Mouse (Mus musculus) heart, embryonic 10.5 days (tissue): ENCODE data around the gene Gpr33. TPM values are rescaled to one million over a fixed set of nuclear protein-coding genes. Genes with fewer than 3 reads are reported as not detected.

ENCODE experiments used
- DNase-seq: peaks from one replicate; pipeline ENCODE4 v3.0.0-alpha.2; 2017; ENCODE audit warnings: low spot score
- H3K27ac ChIP-seq: fragments of 300-500 bp; sonication (generic); 2 replicates; pipeline ENCODE4 v1.5.1; 2016; ENCODE audit warnings: mild to moderate bottlenecking
- H3K27me3 ChIP-seq: fragments of 300-500 bp; sonication (generic); 2 replicates; pipeline ENCODE4 v1.6.1; 2016; ENCODE audit warnings: mild to moderate bottlenecking; ENCODE audit not compliant: poor library complexity, insufficient read depth, severe bottlenecking
- H3K36me3 ChIP-seq: fragments of 300-500 bp; sonication (generic); 2 replicates; pipeline ENCODE4 v1.6.1; 2016; ENCODE audit warnings: mild to moderate bottlenecking, moderate library complexity
- H3K4me1 ChIP-seq: fragments of 300-500 bp; sonication (generic); 2 replicates; pipeline ENCODE4 v1.6.1; 2016; ENCODE audit warnings: mild to moderate bottlenecking
- H3K4me3 ChIP-seq: fragments of 300-500 bp; sonication (generic); 2 replicates; pipeline ENCODE4 v1.5.1; 2016; ENCODE audit warnings: mild to moderate bottlenecking, moderate library complexity
- H3K9me3 ChIP-seq: fragments of 300-500 bp; sonication (generic); 2 replicates; pipeline ENCODE4 v1.6.1; 2016; ENCODE audit warnings: mild to moderate bottlenecking, moderate library complexity
- WGBS: fragments of 180-500 bp; shearing (Covaris S2); methylation state at CpG from one replicate; pipeline ENCODE4 v1.1.7; 2016; 5-methylcytosine and 5-hydroxymethylcytosine counted together
- polyA plus RNA-seq: library from polyadenylated mRNA; unstranded; fragments of >200 nt; fragmentation: Nextera tagmentation; extraction: Ambion mirVana; gene quantifications from 2 replicates; pipeline ENCODE4 v1.2.1, GENCODE M21; 2016

The Gpr33 gene
- polyA plus RNA-seq, result not detected in 2 replicates

- no peak within 1 kb of the TSS for H3K4me3 ChIP-seq
- H3K27ac ChIP-seq, result no peak within 1 kb of the TSS
- no peak for DNase-seq
- no peaks in the 10 kb centered on the region for H3K9me3 ChIP-seq
- 91% methylated on average over 3 of the region's 3 CpGs for WGBS
- no peaks in the 10 kb centered on the region for H3K4me1 ChIP-seq
- no peaks in the 10 kb centered on the region for H3K27me3 ChIP-seq
- no peaks in the 10 kb centered on the region for H3K36me3 ChIP-seq
These were observed at the start of gene Gpr33 for GRCm38 (mm10) chr12:52027963-52028362. Gene Gpr33, minus strand, starts transcription at chr12:52028063.

- 84% methylated on average over 2 of the region's 2 CpGs for WGBS
- Histone ChIP-seq H3K27ac (no peak overlapping the region), H3K9me3 (no peaks in the 10 kb centered on the region), H3K27me3 (no peaks in the 10 kb centered on the region), H3K4me1 (no peaks in the 10 kb centered on the region), H3K4me3 (no peak overlapping the region), H3K36me3 (no peaks in the 10 kb centered on the region)
- DNase-seq, result no peak
These were observed 21.5 kb upstream of the Gpr33 start for GRCm38 (mm10) chr12:52049324-52049723.

GRCm38 (mm10) chr12:52046371-52046770 is 18.5 kb upstream of the Gpr33 start:
- DNase-seq, result no peak
- 60% methylated on average over 4 of the region's 4 CpGs for WGBS
- no peaks in the 10 kb centered on the region for H3K9me3 ChIP-seq
- H3K27ac ChIP-seq, result no peak overlapping the region
- no peak overlapping the region for H3K4me3 ChIP-seq
- no peaks in the 10 kb centered on the region for H3K4me1 ChIP-seq
- H3K27me3 ChIP-seq, result no peaks in the 10 kb centered on the region
- H3K36me3 ChIP-seq, result no peaks in the 10 kb centered on the region

GRCm38 (mm10) chr12:52042818-52043336 is 15.0 kb upstream of the Gpr33 start:
- WGBS, result 66% methylated on average over 10 of the region's 10 CpGs
- DNase-seq, result no peak
- no peak overlapping the region for H3K27ac ChIP-seq
- no peaks in the 10 kb centered on the region for H3K4me1 ChIP-seq
- no peaks in the 10 kb centered on the region for H3K9me3 ChIP-seq
- H3K27me3 ChIP-seq, result no peaks in the 10 kb centered on the region
- H3K36me3 ChIP-seq, result no peaks in the 10 kb centered on the region
- H3K4me3 ChIP-seq, result no peak overlapping the region

DNA sequence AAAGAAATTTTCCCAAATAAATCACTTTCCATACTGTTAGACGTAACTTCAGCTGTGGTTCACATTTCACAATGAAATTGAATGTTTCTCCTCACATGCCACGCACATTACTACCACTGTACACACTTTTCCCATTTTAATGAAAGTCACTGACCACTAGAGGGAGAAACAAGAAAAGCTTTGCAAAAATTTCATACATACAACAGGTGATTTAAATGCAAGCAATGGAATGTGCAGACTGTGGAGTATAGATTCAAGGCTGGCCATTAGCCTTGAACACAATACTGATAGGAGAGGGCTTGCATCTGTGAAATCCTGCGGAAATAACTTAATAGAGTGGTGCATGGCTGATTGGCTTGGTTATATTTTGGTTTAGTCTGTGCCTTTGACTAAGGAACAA is 10.5 kb upstream of the Gpr33 start:
- Histone ChIP-seq H3K36me3 (no peaks in the 10 kb centered on the region), H3K27me3 (no peaks in the 10 kb centered on the region), H3K4me1 (no peaks in the 10 kb centered on the region), H3K27ac (no peak overlapping the region), H3K9me3 (no peaks in the 10 kb centered on the region), H3K4me3 (no peak overlapping the region)
- 73% methylated on average over 3 of the region's 3 CpGs for WGBS
- DNase-seq, result no peak

DNA sequence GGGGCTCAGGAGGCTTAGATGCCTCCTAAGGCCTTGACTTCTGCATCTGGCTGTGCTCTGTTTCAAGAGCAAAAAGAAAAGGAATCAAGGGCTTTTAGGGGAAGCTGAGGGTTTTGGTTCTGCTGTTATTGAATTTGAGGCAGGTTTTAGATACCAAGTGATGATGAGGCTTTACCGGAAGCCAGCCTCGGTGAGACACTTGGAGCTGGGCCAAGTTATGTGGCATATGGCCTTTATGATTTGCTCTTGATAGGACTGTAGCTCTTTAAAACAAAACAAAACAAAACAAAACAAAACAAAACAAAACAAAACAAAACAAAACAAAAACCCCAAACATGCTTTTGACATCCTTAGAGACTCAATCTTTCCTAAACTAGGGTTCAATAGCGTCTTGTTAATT is 7.1 kb upstream of the Gpr33 start:
- Histone ChIP-seq H3K4me3 (no peak overlapping the region), H3K4me1 (no peaks in the 10 kb centered on the region), H3K36me3 (no peaks in the 10 kb centered on the region), H3K27me3 (no peaks in the 10 kb centered on the region), H3K9me3 (no peaks in the 10 kb centered on the region), H3K27ac (no peak overlapping the region)
- DNase-seq, result no peak
- WGBS, result 82% methylated on average over 3 of the region's 3 CpGs

DNA sequence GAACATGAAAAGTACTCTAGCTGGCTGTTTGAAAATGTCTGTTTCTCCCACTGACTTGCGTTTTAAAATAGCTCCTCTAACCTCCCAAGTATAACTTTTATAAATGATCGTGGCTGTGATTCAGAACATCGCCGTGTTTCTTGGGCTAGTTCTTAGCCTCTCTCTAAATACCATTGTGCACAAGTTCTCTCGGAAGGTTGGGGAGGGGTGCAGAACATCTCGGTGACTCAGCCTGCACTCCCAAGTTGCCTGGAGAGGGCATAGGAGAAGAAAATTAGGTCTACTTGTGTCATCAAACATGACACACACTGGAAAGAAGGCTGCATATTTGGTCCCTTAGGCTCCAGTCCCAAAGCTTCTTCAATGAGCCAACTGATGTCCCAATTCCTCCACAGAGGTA is 4.4 kb upstream of the Gpr33 start:
- Histone ChIP-seq H3K27me3 (no peaks in the 10 kb centered on the region), H3K4me1 (no peaks in the 10 kb centered on the region), H3K9me3 (no peaks in the 10 kb centered on the region), H3K27ac (no peak overlapping the region), H3K36me3 (no peaks in the 10 kb centered on the region), H3K4me3 (no peak overlapping the region)
- DNase-seq, result no peak
- 86% methylated on average over 6 of the region's 6 CpGs for WGBS

- no peak for DNase-seq
- H3K4me1 ChIP-seq, result no peaks in the 10 kb centered on the region; the same call in 1 of the 2 replicates
- H3K36me3 ChIP-seq, result no peaks in the 10 kb centered on the region
- no peaks in the 10 kb centered on the region for H3K27me3 ChIP-seq
- WGBS, result 85% methylated on average over 7 of the region's 7 CpGs
- no peak overlapping the region for H3K27ac ChIP-seq
- no peak overlapping the region for H3K4me3 ChIP-seq
- H3K9me3 ChIP-seq, result no peaks in the 10 kb centered on the region
These were observed 13.3 kb downstream of the Gpr33 start for GRCm38 (mm10) chr12:52014494-52015029.

DNA sequence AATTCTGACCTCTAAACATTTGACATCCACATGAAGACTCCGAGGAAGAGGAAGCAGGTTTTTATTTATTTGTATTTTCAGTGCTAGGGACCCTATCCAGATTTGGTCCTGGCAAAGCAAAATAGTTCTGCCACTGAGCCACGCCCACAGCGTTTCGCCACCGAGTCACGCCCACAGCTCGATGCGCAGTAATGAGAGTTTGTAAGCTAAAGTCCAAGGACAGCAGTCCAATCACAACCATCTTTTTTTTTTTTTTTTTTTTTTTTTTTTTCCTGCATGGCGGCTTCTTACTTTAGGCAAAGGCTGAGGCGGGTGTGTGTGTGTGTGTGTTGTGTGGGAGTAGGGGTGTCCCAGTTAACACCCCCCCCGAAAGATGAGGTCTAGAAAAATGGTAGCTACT is 13.8 kb downstream of the Gpr33 start:
- no peak overlapping the region for H3K27ac ChIP-seq
- no peak for DNase-seq
- no peaks in the 10 kb centered on the region for H3K36me3 ChIP-seq
- no peaks in the 10 kb centered on the region; the same call in 1 of the 2 replicates for H3K4me1 ChIP-seq
- H3K9me3 ChIP-seq, result no peaks in the 10 kb centered on the region
- H3K27me3 ChIP-seq, result no peaks in the 10 kb centered on the region
- WGBS, result 83% methylated on average over 11 of the region's 11 CpGs
- no peak overlapping the region for H3K4me3 ChIP-seq

DNA sequence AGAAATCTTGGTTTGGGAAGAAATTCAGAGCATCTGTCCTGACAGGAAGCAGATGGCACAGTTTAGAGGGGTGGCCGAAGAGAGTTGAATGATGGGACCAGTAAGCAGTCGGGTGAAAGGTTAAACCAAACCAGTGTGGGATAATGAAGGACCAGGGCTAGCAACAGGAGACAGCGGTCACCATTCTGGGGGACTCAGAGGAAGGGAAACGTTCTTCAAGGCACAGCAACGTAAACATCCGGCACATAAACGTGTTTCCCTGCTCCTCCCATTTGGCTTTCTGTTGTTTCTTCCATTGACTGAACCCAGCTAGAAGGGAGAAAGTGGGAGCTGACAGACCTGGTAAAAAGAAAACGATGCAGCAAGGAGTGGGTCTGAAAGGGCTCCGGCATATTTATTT is 14.6 kb downstream of the Gpr33 start:
- H3K27ac ChIP-seq, result no peak overlapping the region
- H3K4me3 ChIP-seq, result no peak overlapping the region
- no peaks in the 10 kb centered on the region for H3K27me3 ChIP-seq
- DNase-seq, result no peak
- H3K36me3 ChIP-seq, result no peaks in the 10 kb centered on the region
- no peaks in the 10 kb centered on the region; the same call in 1 of the 2 replicates for H3K4me1 ChIP-seq
- 52% methylated on average over 9 of the region's 9 CpGs for WGBS
- no peaks in the 10 kb centered on the region for H3K9me3 ChIP-seq

- no peak for DNase-seq
- no peaks in the 10 kb centered on the region for H3K27me3 ChIP-seq
- H3K36me3 ChIP-seq, result no peaks in the 10 kb centered on the region
- no peak overlapping the region for H3K27ac ChIP-seq
- no peaks in the 10 kb centered on the region for H3K9me3 ChIP-seq
- WGBS, result 48% methylated on average over 8 of the region's 8 CpGs
- no peak overlapping the region for H3K4me3 ChIP-seq
- H3K4me1 ChIP-seq, result no peaks in the 10 kb centered on the region; the same call in 1 of the 2 replicates
These were observed 15.7 kb downstream of the Gpr33 start for GRCm38 (mm10) chr12:52012159-52012558.

GRCm38 (mm10) chr12:52010630-52010961 is 17.3 kb downstream of the Gpr33 start:
- no peak overlapping the region for H3K27ac ChIP-seq
- DNase-seq, result no peak
- H3K27me3 ChIP-seq, result no peaks in the 10 kb centered on the region
- no peaks in the 10 kb centered on the region; the same call in 1 of the 2 replicates for H3K4me1 ChIP-seq
- no peak overlapping the region for H3K4me3 ChIP-seq
- 61% methylated on average over 2 of the region's 2 CpGs for WGBS
- no peaks in the 10 kb centered on the region for H3K36me3 ChIP-seq
- H3K9me3 ChIP-seq, result no peaks in the 10 kb centered on the region

DNA sequence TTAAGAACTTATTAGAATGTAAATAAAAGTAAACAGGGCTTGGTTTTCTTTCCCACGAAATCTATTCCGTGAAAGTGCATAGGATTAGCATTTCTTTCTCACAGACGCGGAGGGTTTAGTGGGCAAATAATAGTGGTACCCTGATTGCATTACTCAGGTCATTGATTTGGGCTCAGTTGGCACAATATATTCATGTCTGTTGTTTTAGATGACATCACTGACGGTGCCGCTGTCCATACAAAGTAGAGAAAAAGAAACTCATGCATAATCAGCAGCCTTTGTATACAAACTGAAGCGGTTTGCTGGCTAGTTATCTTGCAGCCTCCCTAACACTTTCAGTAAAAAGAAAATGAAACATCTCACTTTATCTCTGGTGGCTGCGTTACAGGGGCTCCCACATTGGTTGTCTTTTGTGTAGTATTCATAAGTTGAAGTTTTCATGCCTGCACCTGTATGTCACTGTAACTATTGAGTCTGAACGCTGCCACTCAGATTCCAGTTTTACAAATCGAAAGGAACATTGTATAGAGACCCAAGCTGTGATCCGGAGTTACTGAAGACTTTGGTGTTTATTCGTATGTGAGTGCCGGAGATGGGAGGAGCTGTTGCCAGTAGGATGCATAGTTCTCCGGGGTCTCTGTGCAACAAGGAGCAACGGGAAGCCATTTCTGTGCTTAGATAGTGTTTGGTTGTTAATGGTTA is 17.8 kb downstream of the Gpr33 start:
- H3K4me3 ChIP-seq, result no peak overlapping the region
- no peaks in the 10 kb centered on the region; the same call in 1 of the 2 replicates for H3K4me1 ChIP-seq
- 69% methylated on average over 15 of the region's 15 CpGs for WGBS
- no peaks in the 10 kb centered on the region for H3K27me3 ChIP-seq
- no peaks in the 10 kb centered on the region for H3K9me3 ChIP-seq
- no peaks in the 10 kb centered on the region for H3K36me3 ChIP-seq
- no peak overlapping the region for H3K27ac ChIP-seq
- DNase-seq, result no peak
